Mouse (Mus musculus) gastrocnemius, adult 8-10 months (tissue): ENCODE data around the gene Phykpl. TPM values are rescaled to one million over a fixed set of nuclear protein-coding genes. Genes with fewer than 3 reads are reported as not detected.
"Not testable (repeated sequence)": the region's sequence is repeated elsewhere in the genome, so short reads cannot be mapped to it uniquely, and the experiment has no call there.

Source experiments
- DNase-seq, 2 experiments: peaks; one replicate each; pipeline ENCODE4 v3.0.0; 2022; ENCODE audit warnings: low spot score in 2 of 2
- total RNA-seq, 4 experiments: library from RNA; stranded (reverse); gene quantifications; 2 replicates each; pipeline ENCODE4 v1.2.4; 2022

Phykpl gene
- total RNA-seq, 4 experiments from 2014 or later = 9.4 to 13.5 (median 12.8) TPM

- no peak for DNase-seq
Observed at GRCm38 (mm10) chr11:51585608-51586252, 1.2 kb downstream of the Phykpl start.

GRCm38 (mm10) chr11:51586411-51586810 lies 1.9 kb downstream of the Phykpl start:
- no peak for DNase-seq

- no peak for DNase-seq
Observed at GRCm38 (mm10) chr11:51587059-51587458, 2.5 kb downstream of the Phykpl start.

- DNase-seq = no peak
Observed at GRCm38 (mm10) chr11:51588833-51589232, 4.3 kb downstream of the Phykpl start.

- no peak for DNase-seq
Observed at GRCm38 (mm10) chr11:51590002-51590401, 5.4 kb downstream of the Phykpl start.

GRCm38 (mm10) chr11:51591168-51591567 lies 6.6 kb downstream of the Phykpl start:
- no peak for DNase-seq

- DNase-seq = no peak
Observed at GRCm38 (mm10) chr11:51591915-51592314, 7.4 kb downstream of the Phykpl start.

- DNase-seq = no peak
Observed at GRCm38 (mm10) chr11:51593368-51593767, 8.8 kb downstream of the Phykpl start.

GRCm38 (mm10) chr11:51593849-51594248 lies 9.3 kb downstream of the Phykpl start:
- no peak for DNase-seq

- no peak for DNase-seq
Observed at GRCm38 (mm10) chr11:51594715-51595350, 10.3 kb downstream of the Phykpl start.

- no peak for DNase-seq
Observed at GRCm38 (mm10) chr11:51595459-51596083, 11.0 kb downstream of the Phykpl start.

- DNase-seq = no peak
Observed at GRCm38 (mm10) chr11:51597553-51597952, 13.0 kb downstream of the Phykpl start.

GRCm38 (mm10) chr11:51602253-51602652 lies 17.7 kb downstream of the Phykpl start:
- no peak for DNase-seq

GRCm38 (mm10) chr11:51605602-51606446 lies 21.3 kb downstream of the Phykpl start:
- peak; percentile 81 to 85 for DNase-seq

GRCm38 (mm10) chr11:51606447-51607095 lies 22.0 kb downstream of the Phykpl start, which contains the start of gene Hnrnpab:
TSS of gene Hnrnpab (minus strand) at chr11:51606847.
- DNase-seq = peak; percentile 95 to 97

GRCm38 (mm10) chr11:51607096-51607738 lies 22.7 kb downstream of the Phykpl start:
- DNase-seq = no peak

- DNase-seq = no peak
Observed at GRCm38 (mm10) chr11:51609266-51609909, 24.8 kb downstream of the Phykpl start.

GRCm38 (mm10) chr11:51609940-51610339 lies 25.4 kb downstream of the Phykpl start:
- not testable (repeated sequence) for DNase-seq

- DNase-seq = no peak
Observed at GRCm38 (mm10) chr11:51614256-51614655, 29.7 kb downstream of the Phykpl start.

- DNase-seq = no peak
Observed at GRCm38 (mm10) chr11:51615129-51615528, 30.6 kb downstream of the Phykpl start.
